22 mouse cellular contexts compared by ENCODE assay signal in the genomic region with DNA sequence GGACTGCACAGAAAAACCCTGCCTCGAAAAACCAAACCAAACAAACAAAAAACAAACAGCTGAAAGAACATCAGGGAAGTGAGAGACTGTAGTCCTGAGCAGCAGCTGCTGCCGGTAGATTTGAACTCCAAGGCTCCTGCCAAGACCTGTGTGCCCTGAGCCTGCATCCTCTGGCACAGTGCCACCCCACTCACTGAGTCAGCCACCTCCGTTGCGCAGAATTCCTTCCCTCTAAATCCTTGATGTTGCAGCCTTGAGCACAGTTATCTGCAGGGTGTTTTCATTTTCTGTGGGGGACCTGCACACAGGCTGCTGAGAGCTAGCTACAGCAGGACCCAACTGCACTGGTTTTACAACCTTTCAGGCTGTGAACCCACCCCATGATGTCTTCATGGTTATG. TPM values are rescaled to one million over a fixed set of nuclear protein-coding genes. Genes with fewer than 3 reads are reported as not detected.
A peak's percentile ranks its signal among the peaks of the same experiment; 100 is the strongest.
DNase-seq lines count a peak whose midpoint lies in the region; TF ChIP-seq lines count a peak whose summit lies in the region.
"Had no signal": no experiment of that assay in that cellular context is flagged by ENCODE, and none has a peak within 500 bp of the region (broad histone marks: within the 10 kb centered on the region; RNA-seq: fewer than 3 reads in every experiment).

No protein-coding gene starts in this region.

- no peaks in the 10 kb centered on the region for H3K4me1 ChIP-seq in kidney, adult 2 months (ENCODE audit: control insufficient read depth, insufficient read depth, low read length)
- H3K4me1 ChIP-seq: forebrain, embryonic 10.5 days; heart, embryonic 12.5 days; hindbrain, embryonic 15.5 days; kidney, embryonic 15.5 days; limb, embryonic 13.5 days; liver, embryonic 13.5 days; stomach, embryonic 15.5 days had no signal

- no peaks in the 10 kb centered on the region for H3K27me3 ChIP-seq in kidney, adult 2 months (replicated peaks; ENCODE audit: control insufficient read depth, insufficient read depth, low read length)
- H3K27me3 ChIP-seq: hindbrain, embryonic 15.5 days; kidney, embryonic 15.5 days; limb, embryonic 13.5 days; liver, embryonic 13.5 days; stomach, embryonic 15.5 days had no signal

- H3K36me3 ChIP-seq in kidney, adult 2 months (ENCODE audit: control insufficient read depth, insufficient read depth, low read length), result no peaks in the 10 kb centered on the region
- H3K36me3 ChIP-seq: forebrain, embryonic 10.5 days; heart, embryonic 12.5 days; hindbrain, embryonic 15.5 days; kidney, embryonic 15.5 days; limb, embryonic 13.5 days; liver, embryonic 13.5 days; stomach, embryonic 15.5 days had no signal

- H3K4me3 ChIP-seq in kidney, adult 2 months (ENCODE audit: insufficient read depth, low read depth, low read length), result no peak overlapping the region
- H3K4me3 ChIP-seq: forebrain, embryonic 10.5 days; heart, embryonic 12.5 days; hindbrain, embryonic 15.5 days; kidney, embryonic 15.5 days; limb, embryonic 13.5 days; liver, embryonic 13.5 days; stomach, embryonic 15.5 days had no signal

- no peak for TF ChIP-seq CTCF in kidney, adult 2 months (conservative IDR thresholded peaks at IDR 0.05; ENCODE audit: insufficient read depth, insufficient read length, low read depth, low read length)

- 51% methylated on average over 4 of the region's 4 CpGs for WGBS in kidney, adult 2 months

- no peak overlapping the region for H3K27ac ChIP-seq in kidney, adult 2 months (ENCODE audit: insufficient read depth, low read depth, low read length)
- H3K27ac ChIP-seq: forebrain, embryonic 10.5 days; hindbrain, embryonic 15.5 days; kidney, embryonic 15.5 days; limb, embryonic 13.5 days; liver, embryonic 13.5 days; stomach, embryonic 15.5 days had no signal

- no peak for TF ChIP-seq POLR2A in kidney, adult 2 months (IDR thresholded peaks at IDR 0.05; ENCODE audit: low read depth, low read length)

- peak; percentile 10 for DNase-seq in gastrocnemius, postnatal 10 days
- DNase-seq in gastrocnemius, postnatal 4 days (ENCODE audit: low spot score in 2 of 2), result no peak
- peak; percentile 17 for DNase-seq in urinary bladder, postnatal 14 days (ENCODE audit: low spot score)
- no peak for DNase-seq in urinary bladder, postnatal 10 days (ENCODE audit: low spot score)
- peak; percentile 79 for DNase-seq in adrenal gland, postnatal 10 days
- DNase-seq in kidney, adult 2 months, result no peak
- no peak for DNase-seq in thymus, postnatal 14 days
- no peak for DNase-seq in spleen, adult 18-20 months
- DNase-seq: B cell, adult 2 months; cerebellum, adult 11 months; cerebellum, postnatal 36 days; forebrain, postnatal 0 days; heart, postnatal 14 days; liver, embryonic 13.5 days; lung, embryonic 14.5 days; right cerebral cortex, postnatal 25 days had no signal

RNA-seq across cellular contexts. Expression of gene Lmbr1, which starts 20.2 kb away (rescaled TPM):
- 10 to 100 TPM in 1 of 2 experiments, 1 to 10 TPM in 1; 9.5 to 11.4 TPM for total RNA-seq in gastrocnemius, postnatal 10 days (2021)
- 10 to 100 TPM; 10.4 to 11.8 TPM for total RNA-seq in gastrocnemius, postnatal 4 days (2021)
- total RNA-seq in adrenal gland, postnatal 10 days (2021), result 10 to 100 TPM; 11.3 to 11.4 TPM
- polyA plus RNA-seq in kidney, adult 2 months (2012; rRNA removed), result 3.9 and 4.4 TPM in 2 replicates

RNA-seq across cellular contexts. Expression of gene Nom1, which starts 36.0 kb away (rescaled TPM):
- total RNA-seq in gastrocnemius, postnatal 10 days (2021), result 10 to 100 TPM; 11.8 to 13.6 TPM
- 10 to 100 TPM; 19.1 to 23.3 TPM for total RNA-seq in gastrocnemius, postnatal 4 days (2021)
- total RNA-seq in adrenal gland, postnatal 10 days (2021), result 10 to 100 TPM; 28.8 to 30.4 TPM
- polyA plus RNA-seq in kidney, adult 2 months (2012; rRNA removed), result 4.8 and 6.8 TPM in 2 replicates

Comparison
In these comparisons a context has a peak if more than half of its experiments do, and no peak if none do; other contexts are left out.
1. DNase-seq: peak in gastrocnemius, postnatal 10 days (single experiment), urinary bladder, postnatal 14 days (single experiment) and adrenal gland, postnatal 10 days (single experiment); none in gastrocnemius, postnatal 4 days (0 of 2), urinary bladder, postnatal 10 days (single experiment), kidney, adult 2 months (single experiment), thymus, postnatal 14 days (single experiment) and spleen, adult 18-20 months (0 of 2).